Mouse (Mus musculus) heart, postnatal 0 days (tissue): ENCODE results near the gene Ttc38.

Source experiments
- CTCF ChIP-seq: IDR thresholded peaks from 2 replicates; pipeline ENCODE4 v1.5.1; 2016; ENCODE audit warnings: antibody characterized with exemption, control low read depth, low read depth
- EP300 ChIP-seq: IDR thresholded peaks from 2 replicates; pipeline ENCODE4 v1.6.1; 2016; ENCODE audit warnings: antibody characterized with exemption, low read depth

DNA sequence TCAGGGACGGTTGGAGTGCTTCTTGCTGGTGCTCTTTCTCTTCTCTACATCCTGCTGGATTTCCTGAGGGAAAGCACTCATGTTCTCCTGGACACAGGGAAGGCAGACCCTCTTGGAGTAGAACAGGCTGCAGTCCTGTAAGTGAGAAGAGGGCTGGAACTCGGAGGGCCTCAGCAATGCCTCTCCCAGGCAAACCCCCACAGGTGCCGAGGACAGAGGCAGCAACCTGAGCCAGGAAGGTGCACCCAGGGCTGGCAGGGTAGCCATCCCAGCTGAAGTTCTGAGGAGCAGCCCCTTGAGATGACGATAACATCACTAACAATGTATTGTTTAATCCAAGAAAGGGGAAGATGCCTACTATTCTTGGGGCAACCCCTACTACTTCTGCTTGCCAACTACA lies 24.7 kb upstream of the Ttc38 start:
- TF ChIP-seq CTCF (no peak), EP300 (no peak)
